ENCODE assay signal across 9 mouse cellular contexts in the genomic region with DNA sequence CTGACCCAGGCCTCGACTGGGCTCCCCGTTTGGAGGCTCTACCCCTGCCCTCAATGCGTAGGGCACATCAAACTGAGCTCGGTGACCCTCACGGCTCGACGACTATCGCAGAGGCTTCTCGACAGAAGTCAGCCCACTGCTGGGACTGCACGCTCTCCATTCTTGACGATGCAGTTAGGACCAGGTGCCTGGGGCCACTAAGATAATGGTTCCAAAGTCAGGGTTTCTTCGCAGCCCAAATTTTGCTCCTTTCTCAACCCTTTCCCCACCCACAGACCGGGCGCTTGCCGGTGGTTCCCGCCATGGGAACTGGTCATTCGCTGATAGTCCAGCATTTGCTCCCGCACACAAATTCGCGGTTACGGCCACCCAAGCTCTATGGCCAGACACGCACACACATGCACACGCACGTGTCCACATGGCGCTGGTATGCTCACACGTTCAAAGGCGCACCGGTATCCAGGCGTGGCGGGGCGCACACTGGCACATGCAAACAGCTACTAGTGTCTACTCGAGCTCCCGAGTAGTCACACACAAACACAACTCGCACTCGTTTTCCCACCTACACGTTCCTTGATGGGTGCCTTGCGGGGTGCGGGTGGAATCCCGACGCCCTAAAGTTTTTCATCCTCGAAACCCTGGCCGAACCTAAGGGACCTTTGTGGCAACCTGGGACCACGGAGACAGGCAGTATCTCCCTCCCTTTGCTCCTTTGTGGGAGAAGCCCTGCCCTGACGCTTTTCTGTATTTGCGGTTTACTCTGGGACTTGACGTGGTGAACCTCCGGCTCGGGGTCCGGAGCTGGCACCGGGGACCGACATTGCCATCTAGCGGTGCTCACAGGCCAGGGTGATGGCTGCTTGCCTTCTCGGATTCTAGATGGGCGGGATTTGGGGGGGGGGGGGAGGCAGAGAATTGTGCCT. TPM values are rescaled to one million over a fixed set of nuclear protein-coding genes. Genes with fewer than 3 reads are reported as not detected.
DNase-seq lines count a peak whose midpoint lies in the region; ATAC-seq and TF ChIP-seq lines count a peak whose summit lies in the region.
"Had no signal": no experiment of that assay in that cellular context is flagged by ENCODE, and none has a peak within 500 bp of the region (broad histone marks: within the 10 kb centered on the region; RNA-seq: fewer than 3 reads in every experiment).

No protein-coding gene starts in this region.

- WGBS in thymus, adult 2 months = 6% methylated on average over 54 of the region's 54 CpGs
- 4% methylated on average over 54 of the region's 54 CpGs for WGBS in forebrain, postnatal 0 days
- WGBS in liver, adult 2 months = 4% methylated on average over 54 of the region's 54 CpGs
- 4% methylated on average over 54 of the region's 54 CpGs for WGBS in midbrain, postnatal 0 days

- peaks cover 18% of the 10 kb centered on the region for H3K27me3 ChIP-seq in thymus, adult 2 months (ENCODE audit: control insufficient read depth, insufficient read depth, low read length)
- peaks cover 19% of the 10 kb centered on the region for H3K27me3 ChIP-seq in forebrain, postnatal 0 days (ENCODE audit: insufficient read depth, low read length)
- H3K27me3 ChIP-seq in liver, adult 2 months (ENCODE audit: control insufficient read depth, insufficient read depth, low read length) = peaks cover 21% of the 10 kb centered on the region
- H3K27me3 ChIP-seq in midbrain, postnatal 0 days (ENCODE audit: insufficient read depth, low read length) = peaks cover 28% of the 10 kb centered on the region

- no peaks in the 10 kb centered on the region for H3K79me2 ChIP-seq in liver, adult 2 months (ENCODE audit: control insufficient read depth, insufficient read depth, low read length)

- H3K9me3 ChIP-seq in forebrain, postnatal 0 days (ENCODE audit: low read length) = no peaks in the 10 kb centered on the region
- no peaks in the 10 kb centered on the region for H3K9me3 ChIP-seq in midbrain, postnatal 0 days (ENCODE audit: low read length)

- peak overlapping the region; percentile 94 for H3K4me2 ChIP-seq in forebrain, postnatal 0 days (ENCODE audit: low read depth)
- H3K4me2 ChIP-seq in midbrain, postnatal 0 days (ENCODE audit: low read depth, low read length, poor library complexity, severe bottlenecking) = peak overlapping the region; percentile 48

- TF ChIP-seq POLR2A in thymus, adult 2 months (IDR thresholded peaks at IDR 0.05; ENCODE audit: control insufficient read depth, extremely low read depth, insufficient read depth, low read length, poor library complexity) = no peak
- no peak for TF ChIP-seq POLR2A in liver, adult 2 months (IDR thresholded peaks at IDR 0.05; ENCODE audit: extremely low read depth, insufficient read depth, low read length)

- H3K4me1 ChIP-seq in thymus, adult 2 months (replicated peaks; ENCODE audit: control insufficient read depth, insufficient read depth, low read length) = peaks cover 28% of the 10 kb centered on the region
- H3K4me1 ChIP-seq in forebrain, postnatal 0 days (ENCODE audit: insufficient read depth) = no peaks in the 10 kb centered on the region; the same call in none of the 2 replicates
- H3K4me1 ChIP-seq in liver, adult 2 months (ENCODE audit: control insufficient read depth, insufficient read depth, low read length) = peaks cover 5% of the 10 kb centered on the region
- 0 out of 2 replicates have a peak, but pooled peaks cover 5% of the 10 kb centered on the region for H3K4me1 ChIP-seq in midbrain, postnatal 0 days (ENCODE audit: insufficient read depth, low read length)

- H3K9ac ChIP-seq in forebrain, postnatal 0 days = no peak overlapping the region; the same call in 1 of the 2 replicates
- H3K9ac ChIP-seq in liver, adult 2 months (ENCODE audit: low read depth, low read length) = no peak overlapping the region
- H3K9ac ChIP-seq in midbrain, postnatal 0 days (replicated peaks; ENCODE audit: low read length, poor library complexity, severe bottlenecking) = no peak overlapping the region

- peak; percentile 84 for TF ChIP-seq CTCF in thymus, adult 2 months (IDR thresholded peaks at IDR 0.05; ENCODE audit: borderline replicate concordance, control insufficient read depth, extremely low read depth, insufficient read depth, low read length, poor library complexity)
- TF ChIP-seq CTCF in forebrain, postnatal 0 days (IDR thresholded peaks at IDR 0.05; ENCODE audit: low read depth) = peak; percentile 85
- peak; percentile 84 for TF ChIP-seq CTCF in liver, adult 2 months (IDR thresholded peaks at IDR 0.05; ENCODE audit: low read depth, low read length)
- peak; percentile 82 for TF ChIP-seq CTCF in midbrain, postnatal 0 days (IDR thresholded peaks at IDR 0.05)

- no peak overlapping the region for H3K27ac ChIP-seq in thymus, adult 2 months (ENCODE audit: control insufficient read depth, insufficient read depth, low read length)
- H3K27ac ChIP-seq in forebrain, postnatal 0 days (ENCODE audit: low read depth, low read length) = no peak overlapping the region
- no peak overlapping the region for H3K27ac ChIP-seq in liver, adult 2 months (replicated peaks; ENCODE audit: insufficient read depth, low read depth, low read length)
- H3K27ac ChIP-seq in midbrain, postnatal 0 days (ENCODE audit: low read depth, low read length) = no peak overlapping the region

- ATAC-seq in forebrain, postnatal 0 days = peak; percentile 38
- peak; percentile 61 for ATAC-seq in inflammation-experienced regulatory T-cells, adult 6 months
- ATAC-seq in midbrain, postnatal 0 days (ENCODE audit: low FRiP score) = peak; percentile 15; the same call in 1 of the 2 replicates

- H3K4me3 ChIP-seq in thymus, adult 2 months (ENCODE audit: control insufficient read depth, insufficient read depth, low read length) = peak overlapping the region; percentile 10
- peak overlapping the region; percentile 63 for H3K4me3 ChIP-seq in forebrain, postnatal 0 days (ENCODE audit: low read depth, low read length)
- peak overlapping the region; percentile 12; the same call in 1 of the 2 replicates for H3K4me3 ChIP-seq in liver, adult 2 months (ENCODE audit: insufficient read depth, low read depth, low read length)
- peak overlapping the region; percentile 55 for H3K4me3 ChIP-seq in midbrain, postnatal 0 days (ENCODE audit: low read depth, low read length)

- H3K36me3 ChIP-seq in thymus, adult 2 months (ENCODE audit: control insufficient read depth, insufficient read depth, low read length) = no peaks in the 10 kb centered on the region
- H3K36me3 ChIP-seq in forebrain, postnatal 0 days (ENCODE audit: insufficient read depth) = peaks cover 2% of the 10 kb centered on the region; the same call in 1 of the 2 replicates
- H3K36me3 ChIP-seq in liver, adult 2 months (ENCODE audit: control insufficient read depth, insufficient read depth, low read length) = no peaks in the 10 kb centered on the region
- peaks cover 3% of the 10 kb centered on the region; the same call in 1 of the 2 replicates for H3K36me3 ChIP-seq in midbrain, postnatal 0 days (ENCODE audit: insufficient read depth, low read length)

- peak; percentile 74 for DNase-seq in thymus, adult 2 months
- DNase-seq in thymus, adult 18-20 months = no peak
- peak; percentile 74 for DNase-seq in c-Kit-positive CD71-negative TER-119-negative erythroid progenitor cells, embryonic 14.5 days (ENCODE audit: low read depth)
- peak; percentile 83 for DNase-seq in forebrain, postnatal 0 days
- peak; percentile 10 for DNase-seq in liver, adult 2 months (ENCODE audit: extremely low read depth, low read depth, low spot score)
- peak; percentile 85 for DNase-seq in midbrain, postnatal 0 days (ENCODE audit: low spot score)
- peak; percentile 69 to 74 for DNase-seq in thymus, postnatal 36 days

RNA-seq across cellular contexts. Expression of gene Chrm4, which starts 3.4 kb away (rescaled TPM):
- 0.80 and 0.87 TPM in 2 replicates for polyA plus RNA-seq in thymus, adult 2 months (2012; rRNA removed)
- total RNA-seq in forebrain, postnatal 0 days (2014; rRNA removed) = 4.0 and 7.0 TPM in 2 replicates
- polyA plus RNA-seq in forebrain, postnatal 0 days (2015; fragmentation: Nextera tagmentation; extraction: Ambion mirVana) = 1.1 and 1.3 TPM in 2 replicates
- 1 to 10 TPM in 1 of 3 experiments, under 1 TPM in 1, not detected in 1; 0.23 to 1.9 TPM for polyA plus RNA-seq in inflammation-experienced regulatory T-cells, adult 6 months (2017; shearing (Covaris generic))
- total RNA-seq in liver, adult 2 months (2014; rRNA removed) = 0.13 TPM in 1 of 2 replicates, not detected in the other
- polyA plus RNA-seq in liver, adult 2 months (2012; rRNA removed) = not detected in 2 replicates
- 1.8 and 4.0 TPM in 2 replicates for total RNA-seq in midbrain, postnatal 0 days (2014; rRNA removed)
- 0.25 and 0.34 TPM in 2 replicates for polyA plus RNA-seq in midbrain, postnatal 0 days (2015; fragmentation: Nextera tagmentation; extraction: Ambion mirVana)
- total RNA-seq: gastrocnemius, postnatal 36 days had no signal

RNA-seq across cellular contexts. Expression of gene Mdk, which starts 8.4 kb away (rescaled TPM):
- polyA plus RNA-seq in thymus, adult 2 months (2012; rRNA removed) = 12.0 and 17.7 TPM in 2 replicates
- 74.2 and 75.5 TPM in 2 replicates for total RNA-seq in forebrain, postnatal 0 days (2014; rRNA removed)
- 121 and 162 TPM in 2 replicates for polyA plus RNA-seq in forebrain, postnatal 0 days (2015; fragmentation: Nextera tagmentation; extraction: Ambion mirVana)
- 1 to 10 TPM; 1.5 to 2.2 (median 1.5) TPM for polyA plus RNA-seq in inflammation-experienced regulatory T-cells, adult 6 months (2017; shearing (Covaris generic))
- total RNA-seq in liver, adult 2 months (2014; rRNA removed) = not detected in 2 replicates
- 0.50 and 0.56 TPM in 2 replicates for polyA plus RNA-seq in liver, adult 2 months (2012; rRNA removed)
- total RNA-seq in midbrain, postnatal 0 days (2014; rRNA removed) = 39.0 and 40.8 TPM in 2 replicates
- 71.0 and 71.4 TPM in 2 replicates for polyA plus RNA-seq in midbrain, postnatal 0 days (2015; fragmentation: Nextera tagmentation; extraction: Ambion mirVana)

RNA-seq across cellular contexts. Expression of gene Gm9821, which starts 21.8 kb away (rescaled TPM):
- polyA plus RNA-seq in thymus, adult 2 months (2012; rRNA removed) = 0.08 TPM in 1 of 2 replicates, not detected in the other
- total RNA-seq in forebrain, postnatal 0 days (2014; rRNA removed) = not detected in 2 replicates
- not detected in 2 replicates for polyA plus RNA-seq in forebrain, postnatal 0 days (2015; fragmentation: Nextera tagmentation; extraction: Ambion mirVana)
- polyA plus RNA-seq in inflammation-experienced regulatory T-cells, adult 6 months (2017; shearing (Covaris generic)) = 1 to 10 TPM in 1 of 3 experiments, under 1 TPM in 2; 0.78 to 1.8 (median 0.83) TPM
- total RNA-seq in liver, adult 2 months (2014; rRNA removed) = not detected in 2 replicates
- not detected in 2 replicates for polyA plus RNA-seq in liver, adult 2 months (2012; rRNA removed)
- 0.11 TPM in 1 of 2 replicates, not detected in the other for total RNA-seq in midbrain, postnatal 0 days (2014; rRNA removed)
- polyA plus RNA-seq in midbrain, postnatal 0 days (2015; fragmentation: Nextera tagmentation; extraction: Ambion mirVana) = 0.14 TPM in 1 of 2 replicates, not detected in the other
- total RNA-seq: gastrocnemius, postnatal 36 days had no signal

RNA-seq across cellular contexts. Expression of gene Dgkz, which starts 52.0 kb away (rescaled TPM):
- 1,103 and 1,229 TPM in 2 replicates for polyA plus RNA-seq in thymus, adult 2 months (2012; rRNA removed)
- 112 and 116 TPM in 2 replicates for total RNA-seq in forebrain, postnatal 0 days (2014; rRNA removed)
- polyA plus RNA-seq in forebrain, postnatal 0 days (2015; fragmentation: Nextera tagmentation; extraction: Ambion mirVana) = 29.1 and 31.4 TPM in 2 replicates
- polyA plus RNA-seq in inflammation-experienced regulatory T-cells, adult 6 months (2017; shearing (Covaris generic)) = 100 to 1,000 TPM in 2 of 3 experiments, 10 to 100 TPM in 1; 89.4 to 181 (median 130) TPM
- 13.2 and 23.6 TPM in 2 replicates for total RNA-seq in liver, adult 2 months (2014; rRNA removed)
- polyA plus RNA-seq in liver, adult 2 months (2012; rRNA removed) = 43.2 and 59.5 TPM in 2 replicates
- 99.8 and 144 TPM in 2 replicates for total RNA-seq in midbrain, postnatal 0 days (2014; rRNA removed)
- polyA plus RNA-seq in midbrain, postnatal 0 days (2015; fragmentation: Nextera tagmentation; extraction: Ambion mirVana) = 35.1 and 36.6 TPM in 2 replicates

Comparison
In these comparisons a context has a peak if more than half of its experiments do, and no peak if none do; other contexts are left out.
1. DNase-seq: peak in thymus, adult 2 months (single experiment), c-Kit-positive CD71-negative TER-119-negative erythroid progenitor cells, embryonic 14.5 days (single experiment), forebrain, postnatal 0 days (single experiment), liver, adult 2 months (single experiment), midbrain, postnatal 0 days (single experiment) and thymus, postnatal 36 days (2 of 2); none in thymus, adult 18-20 months (0 of 2).
2. H3K4me3 ChIP-seq: peak in every context shown above with its lines; median percentile 63 in forebrain, postnatal 0 days; 55 in midbrain, postnatal 0 days; 12 in liver, adult 2 months; 10 in thymus, adult 2 months.
3. Peak in every context shown above with its lines, with median percentiles within 50 percentile points of each other: CTCF ChIP-seq and ATAC-seq.